Mouse (Mus musculus): ENCODE results near the gene Cldn22. TPM values are rescaled to one million over a fixed set of nuclear protein-coding genes. Genes with fewer than 3 reads are reported as not detected.

Gene Cldn22
- total and polyA plus RNA-seq, 3 experiments: not detected

DNA sequence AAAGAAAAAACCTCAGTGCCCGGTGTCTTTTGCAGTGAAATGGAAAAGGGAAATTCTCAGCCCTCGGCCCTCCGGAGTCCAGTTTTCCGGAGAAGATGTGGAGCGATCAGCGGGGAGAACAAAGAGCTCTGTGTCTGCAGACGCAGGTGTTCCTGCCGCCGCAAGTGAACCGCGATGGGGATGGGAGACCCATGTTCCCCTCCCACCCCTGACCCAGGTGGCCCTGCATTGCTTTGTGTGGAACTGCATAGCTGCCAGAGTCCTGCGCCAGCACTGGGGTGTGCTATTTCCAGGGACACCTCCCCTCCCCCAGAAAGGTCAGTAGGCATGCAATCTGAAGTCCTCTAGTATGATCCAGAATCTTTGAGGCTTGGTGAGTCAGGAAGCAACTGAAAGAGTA, 13.1 kb upstream of the Cldn22 start:
- H3K9ac ChIP-seq (ENCODE audit: control insufficient read depth, low read depth, low read length, poor library complexity, severe bottlenecking): no peak overlapping the region
- no peak overlapping the region for H3K4me3 ChIP-seq (ENCODE audit: control insufficient read depth in 1 of 2, insufficient read depth in 1 of 2, low read depth in 2 of 2, low read length in 2 of 2)
- H3K4me1 ChIP-seq (ENCODE audit: control insufficient read depth in 1 of 2, insufficient read depth in 2 of 2, low read length in 2 of 2): no peaks in the 10 kb centered on the region
- TF ChIP-seq TCF12 (IDR thresholded peaks at IDR 0.05; ENCODE audit: low read depth, low read length): no peak
- TF ChIP-seq MAFK (IDR thresholded peaks at IDR 0.05; ENCODE audit: borderline replicate concordance, low read depth, low read length): no peak
- no peak for TF ChIP-seq ETS1 (IDR thresholded peaks at IDR 0.05; ENCODE audit: low read depth, low read length)
- no peak for TF ChIP-seq USF1 (IDR thresholded peaks at IDR 0.05; ENCODE audit: low read depth, low read length)
- no peak for TF ChIP-seq SIN3A (IDR thresholded peaks at IDR 0.05; ENCODE audit: low read length)
- no peak for TF ChIP-seq KAT2A (conservative IDR thresholded peaks at IDR 0.05; ENCODE audit: low read depth, low read length)
- no peak for TF ChIP-seq MAX (IDR thresholded peaks at IDR 0.05; ENCODE audit: low read length)
- no peak for TF ChIP-seq JUND (IDR thresholded peaks at IDR 0.05; ENCODE audit: low read depth, low read length)
- no peak for TF ChIP-seq MYB (IDR thresholded peaks at IDR 0.05; ENCODE audit: low read depth, low read length)
- TF ChIP-seq POLR2A (IDR thresholded peaks at IDR 0.05; ENCODE audit: control insufficient read depth in 1 of 2, insufficient read depth in 1 of 2, low read depth in 1 of 2, low read length in 2 of 2, poor library complexity in 1 of 2): no peak
- no peak overlapping the region for H3K27ac ChIP-seq (ENCODE audit: control insufficient read depth, low read depth, low read length)
- DNase-seq (ENCODE audit: low read depth, low spot score): no peak
- no peaks in the 10 kb centered on the region for H3K36me3 ChIP-seq (ENCODE audit: control insufficient read depth in 1 of 2, insufficient read depth in 2 of 2, low read length in 2 of 2)
- H3K27me3 ChIP-seq (ENCODE audit: control insufficient read depth in 1 of 2, insufficient read depth in 2 of 2, low read length in 2 of 2): no peaks in the 10 kb centered on the region
- H3K79me2 ChIP-seq (ENCODE audit: control insufficient read depth, insufficient read depth, low read length, poor library complexity): no peaks in the 10 kb centered on the region
- no peaks in the 10 kb centered on the region for H3K9me3 ChIP-seq (replicated peaks; ENCODE audit: insufficient read depth, low read length)

GRCm38 (mm10) chr8:47819034-47819433, 5.2 kb upstream of the Cldn22 start:
- Histone ChIP-seq H3K79me2 (ENCODE audit: control insufficient read depth, insufficient read depth, low read length, poor library complexity) (no peaks in the 10 kb centered on the region), H3K36me3 (ENCODE audit: control insufficient read depth in 1 of 2, insufficient read depth in 2 of 2, low read length in 2 of 2) (no peaks in the 10 kb centered on the region), H3K4me3 (ENCODE audit: control insufficient read depth in 1 of 2, insufficient read depth in 1 of 2, low read depth in 2 of 2, low read length in 2 of 2) (no peak overlapping the region), H3K4me1 (ENCODE audit: control insufficient read depth in 1 of 2, insufficient read depth in 2 of 2, low read length in 2 of 2) (no peaks in the 10 kb centered on the region), H3K27me3 (ENCODE audit: control insufficient read depth in 1 of 2, insufficient read depth in 2 of 2, low read length in 2 of 2) (no peaks in the 10 kb centered on the region), H3K9me3 (replicated peaks; ENCODE audit: insufficient read depth, low read length) (no peaks in the 10 kb centered on the region), H3K9ac (ENCODE audit: control insufficient read depth, low read depth, low read length, poor library complexity, severe bottlenecking) (no peak overlapping the region), H3K27ac (ENCODE audit: control insufficient read depth, low read depth, low read length) (no peak overlapping the region)
- DNase-seq (ENCODE audit: low read depth, low spot score): no peak
- TF ChIP-seq CTCF (IDR thresholded peaks at IDR 0.05 in 2 of 3, conservative IDR thresholded peaks at IDR 0.05 in 1 of 3; ENCODE audit: control insufficient read depth in 1 of 3, insufficient read depth in 1 of 3, low read depth in 2 of 3, low read length in 3 of 3, poor library complexity in 1 of 3, severe bottlenecking in 1 of 3): no peak
- no peak for TF ChIP-seq ELF1 (IDR thresholded peaks at IDR 0.05; ENCODE audit: low read depth, low read length)
- no peak for TF ChIP-seq MXI1 (IDR thresholded peaks at IDR 0.05; ENCODE audit: low read depth, low read length)
- no peak for TF ChIP-seq MAX (IDR thresholded peaks at IDR 0.05; ENCODE audit: low read length)
- no peak for TF ChIP-seq CHD1 (IDR thresholded peaks at IDR 0.05; ENCODE audit: low read depth, low read length)
- TF ChIP-seq MYB (IDR thresholded peaks at IDR 0.05; ENCODE audit: low read depth, low read length): no peak

GRCm38 (mm10) chr8:47820914-47821772, 3.1 kb upstream of the Cldn22 start:
- DNase-seq (ENCODE audit: low read depth, low spot score): no peak
- no peaks in the 10 kb centered on the region for H3K27me3 ChIP-seq (ENCODE audit: control insufficient read depth in 1 of 2, insufficient read depth in 2 of 2, low read length in 2 of 2)
- H3K4me1 ChIP-seq (ENCODE audit: control insufficient read depth in 1 of 2, insufficient read depth in 2 of 2, low read length in 2 of 2): no peaks in the 10 kb centered on the region
- H3K9me3 ChIP-seq (replicated peaks; ENCODE audit: insufficient read depth, low read length): no peaks in the 10 kb centered on the region
- H3K36me3 ChIP-seq (ENCODE audit: control insufficient read depth in 1 of 2, insufficient read depth in 2 of 2, low read length in 2 of 2): no peaks in the 10 kb centered on the region
- no peaks in the 10 kb centered on the region for H3K79me2 ChIP-seq (ENCODE audit: control insufficient read depth, insufficient read depth, low read length, poor library complexity)
- no peak for TF ChIP-seq GATA1 (IDR thresholded peaks at IDR 0.05; ENCODE audit: low read depth, low read length)
- TF ChIP-seq USF1 (IDR thresholded peaks at IDR 0.05; ENCODE audit: low read depth, low read length): no peak
- TF ChIP-seq ZNF384 (IDR thresholded peaks at IDR 0.05; ENCODE audit: low read depth, low read length): no peak
- no peak for TF ChIP-seq BHLHE40 (IDR thresholded peaks at IDR 0.05; ENCODE audit: borderline replicate concordance, low read depth, low read length)
- TF ChIP-seq UBTF (IDR thresholded peaks at IDR 0.05; ENCODE audit: borderline replicate concordance, insufficient read depth, low read depth, low read length): no peak
- no peak for TF ChIP-seq SMC3 (IDR thresholded peaks at IDR 0.05; ENCODE audit: low read depth, low read length)
- no peak overlapping the region for H3K9ac ChIP-seq (ENCODE audit: control insufficient read depth, low read depth, low read length, poor library complexity, severe bottlenecking)
- no peak overlapping the region for H3K27ac ChIP-seq (ENCODE audit: control insufficient read depth, low read depth, low read length)
- H3K4me3 ChIP-seq (ENCODE audit: control insufficient read depth in 1 of 2, insufficient read depth in 1 of 2, low read depth in 2 of 2, low read length in 2 of 2): no peak overlapping the region

All from MEL (cell line).